Mouse (Mus musculus): Measurements from ENCODE around the gene Camta1. TPM values are rescaled to one million over a fixed set of nuclear protein-coding genes. Genes with fewer than 3 reads are reported as not detected.
A peak's percentile ranks its signal among the peaks of the same experiment; 100 is the strongest.
"Not testable (repeated sequence)": the region's sequence is repeated elsewhere in the genome, so short reads cannot be mapped to it uniquely, and the experiment has no call there.

Camta1 gene
- total RNA-seq, 4 experiments from 2014 or later = 236 to 299 (median 267) TPM

DNA sequence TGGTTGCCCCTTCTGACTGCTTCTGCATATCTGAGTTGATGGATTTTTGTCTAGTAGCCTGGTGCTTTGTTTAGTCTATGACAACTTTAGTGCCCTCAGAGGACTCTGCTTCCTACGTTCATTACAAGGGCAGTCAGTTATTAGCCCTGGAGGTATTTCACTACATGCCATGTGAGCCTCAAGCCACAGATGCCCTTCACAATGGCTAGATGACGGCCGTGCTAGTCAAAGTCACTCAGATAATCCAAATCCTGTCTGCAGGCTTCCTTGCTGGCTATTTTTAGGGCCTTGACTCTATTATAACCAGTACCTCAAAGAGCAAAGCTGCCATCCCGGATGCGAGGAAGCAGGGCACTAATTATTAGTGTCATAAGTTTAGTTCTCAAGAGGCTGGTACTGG is 778.6 kb downstream of the Camta1 start:
- no peak for DNase-seq (ENCODE audit: low spot score in 2 of 2)

DNA sequence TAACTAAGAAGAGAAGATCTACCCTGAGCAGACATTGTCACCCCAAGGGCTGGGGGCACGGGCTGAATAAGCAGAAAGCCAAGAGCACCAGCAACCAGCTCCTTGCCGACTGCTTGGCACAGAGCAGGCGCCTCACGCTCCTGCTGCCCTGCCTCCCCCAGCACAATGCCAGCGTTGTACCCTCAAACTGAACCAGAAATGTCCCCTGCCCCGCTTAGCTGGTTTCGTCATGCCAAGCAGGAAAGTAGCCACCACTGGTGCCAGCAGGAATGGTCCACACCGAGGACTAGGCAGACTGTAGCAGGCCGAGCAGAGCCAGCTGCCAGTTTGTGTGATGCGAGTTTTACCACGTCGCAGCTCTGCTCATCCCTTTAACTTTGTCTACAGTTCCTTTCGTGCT is 779.7 kb downstream of the Camta1 start:
- DNase-seq (ENCODE audit: low spot score in 2 of 2) = no peak

DNA sequence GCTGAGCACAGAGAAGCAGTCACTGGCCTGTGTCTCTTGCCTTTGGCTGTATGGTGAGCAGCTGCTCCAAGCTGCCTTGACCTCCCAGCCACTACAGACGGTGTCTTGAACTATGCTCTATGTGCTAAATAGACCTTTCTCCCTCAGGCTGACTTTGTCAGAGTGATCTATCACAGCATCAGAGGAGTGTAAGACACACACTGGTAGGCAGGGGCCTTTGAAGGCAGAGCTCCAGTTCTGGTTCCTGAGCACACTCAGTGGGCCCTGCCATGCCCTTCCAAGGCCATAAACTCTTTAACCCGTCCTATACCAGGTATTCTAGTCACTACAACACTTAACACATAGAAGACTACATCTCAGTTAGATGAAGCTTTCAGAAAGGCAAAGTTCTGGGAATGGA is 780.3 kb downstream of the Camta1 start:
- DNase-seq (ENCODE audit: low spot score in 2 of 2) = no peak

DNA sequence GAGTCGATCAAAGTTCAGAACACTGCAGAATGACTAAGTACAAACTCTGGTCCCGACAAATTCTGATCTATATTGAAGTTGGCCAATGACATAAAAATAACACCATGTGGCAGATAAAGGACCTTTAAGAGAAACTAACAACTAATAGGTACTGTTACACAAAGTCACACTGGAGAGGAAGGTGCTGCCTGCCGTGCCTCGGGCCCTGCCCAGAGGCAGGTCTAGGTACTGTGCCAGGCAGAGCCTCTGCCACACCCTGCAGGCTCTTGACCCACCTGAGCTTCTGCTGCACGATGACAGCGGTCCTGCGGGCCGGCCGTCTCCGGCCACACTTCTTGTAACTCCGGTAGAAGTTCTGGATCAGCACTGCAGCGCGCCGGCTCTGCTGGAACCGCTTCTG is 786.9 kb downstream of the Camta1 start:
- DNase-seq (ENCODE audit: low spot score in 2 of 2) = no peak

DNA sequence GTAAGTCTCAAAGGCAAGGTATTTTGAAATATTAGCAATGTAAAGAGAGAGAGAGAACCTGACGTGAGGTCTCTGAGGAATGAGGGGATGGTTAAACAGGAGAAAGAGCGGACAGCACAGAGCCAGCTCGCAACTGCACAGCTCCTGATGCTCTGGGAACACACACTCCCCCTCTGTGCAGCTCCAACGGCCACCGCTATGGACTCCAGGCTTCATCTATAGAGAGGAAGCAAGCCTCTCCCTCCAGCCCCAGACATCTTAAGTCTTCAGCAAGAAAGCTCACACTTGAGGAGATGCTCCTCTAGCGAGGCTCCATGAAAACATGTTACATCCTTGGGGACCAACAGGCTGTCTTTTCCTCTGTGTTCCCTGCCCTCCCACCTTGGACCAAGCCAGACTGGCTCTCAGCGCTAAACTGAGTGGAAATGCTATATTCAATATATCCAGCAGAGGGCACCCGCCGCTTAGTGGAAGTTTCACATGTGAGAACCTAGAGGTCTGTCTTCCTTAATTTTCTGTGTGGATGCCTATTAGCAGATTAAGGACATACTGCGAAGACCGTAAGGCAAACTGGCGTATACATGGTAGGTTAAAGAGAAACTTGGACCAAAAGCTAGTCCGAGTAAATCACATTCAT is 788.5 kb downstream of the Camta1 start:
- peak; percentile 64 to 79 for DNase-seq (ENCODE audit: low spot score in 2 of 2)

DNA sequence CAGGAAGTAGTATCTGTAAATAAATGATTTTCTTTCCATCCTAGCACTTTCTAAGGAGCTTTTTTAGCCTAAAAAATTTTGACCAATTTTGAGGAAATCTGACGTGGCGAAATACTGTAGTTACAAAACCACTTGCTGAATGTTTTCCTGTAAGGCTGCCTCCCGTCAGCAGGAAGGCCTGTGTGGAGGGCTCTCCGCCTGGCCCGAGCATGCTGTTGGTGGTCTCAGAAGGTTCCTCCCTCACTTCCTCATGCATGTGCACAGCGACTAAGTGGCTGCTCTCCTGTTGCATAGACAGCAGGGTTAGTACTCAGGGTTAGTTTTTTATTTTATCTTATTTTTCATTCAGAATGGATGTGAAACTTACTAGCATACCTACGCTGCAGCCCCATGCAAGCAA is 790.7 kb downstream of the Camta1 start:
- no peak for DNase-seq (ENCODE audit: low spot score in 2 of 2)

DNA sequence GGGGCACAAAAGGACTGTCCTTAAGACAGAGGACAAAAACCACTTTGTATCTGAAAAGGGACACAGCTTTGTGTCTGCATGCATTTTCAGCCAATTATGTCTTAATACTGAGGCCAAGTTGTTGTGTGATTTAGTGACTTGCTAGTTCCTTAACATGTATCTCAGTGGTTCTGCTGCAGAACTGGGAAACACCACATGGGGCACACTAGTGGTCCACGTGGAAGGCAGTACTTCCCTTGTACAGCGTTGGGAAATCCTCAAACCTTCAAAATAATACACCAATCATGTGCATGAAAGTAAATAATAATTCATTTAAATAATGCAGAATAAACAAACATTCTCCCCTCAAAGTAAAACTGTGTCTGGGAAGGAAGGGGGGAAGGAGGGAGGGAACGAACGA is 792.9 kb downstream of the Camta1 start:
- DNase-seq (ENCODE audit: low spot score in 2 of 2) = no peak

DNA sequence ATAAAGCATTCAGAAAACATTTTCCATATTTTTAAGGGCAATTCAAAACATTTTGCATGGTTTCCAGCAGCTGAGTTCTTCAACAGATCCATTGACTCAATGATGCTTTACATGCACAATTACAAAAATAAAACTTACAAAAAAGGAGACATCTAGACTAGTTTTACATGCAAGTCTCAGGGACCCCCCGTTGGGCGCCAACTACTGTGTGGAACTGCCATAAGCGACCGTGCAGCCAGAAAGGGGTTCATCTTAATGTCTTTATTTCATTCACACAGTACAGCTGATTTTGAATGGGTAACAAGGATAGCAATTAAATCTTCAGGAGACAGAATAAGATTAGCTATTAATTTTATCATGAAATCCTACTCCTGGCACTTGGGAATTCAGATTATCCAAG is 802.1 kb downstream of the Camta1 start:
- no peak for DNase-seq (ENCODE audit: low spot score in 2 of 2)

DNA sequence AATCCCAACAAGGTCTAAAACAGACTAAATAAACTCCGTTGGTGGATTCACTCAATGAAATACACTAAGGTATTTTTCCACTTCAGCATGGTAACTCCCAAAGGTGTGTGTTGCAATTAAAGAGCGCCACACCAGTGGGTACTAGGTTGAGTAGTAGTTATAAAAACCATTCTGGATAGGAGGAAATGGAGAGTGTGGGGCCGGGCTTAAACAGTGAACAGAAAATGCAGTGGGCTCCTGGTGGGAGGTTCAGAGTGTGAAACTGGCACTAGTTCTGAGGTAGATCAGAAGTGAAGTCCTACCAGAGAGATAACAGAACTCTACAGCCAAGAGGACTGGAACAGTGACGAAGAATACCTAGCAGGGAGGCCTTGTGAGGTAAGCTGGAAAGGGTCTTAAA is 803.0 kb downstream of the Camta1 start:
- DNase-seq (ENCODE audit: low spot score in 2 of 2) = no peak

DNA sequence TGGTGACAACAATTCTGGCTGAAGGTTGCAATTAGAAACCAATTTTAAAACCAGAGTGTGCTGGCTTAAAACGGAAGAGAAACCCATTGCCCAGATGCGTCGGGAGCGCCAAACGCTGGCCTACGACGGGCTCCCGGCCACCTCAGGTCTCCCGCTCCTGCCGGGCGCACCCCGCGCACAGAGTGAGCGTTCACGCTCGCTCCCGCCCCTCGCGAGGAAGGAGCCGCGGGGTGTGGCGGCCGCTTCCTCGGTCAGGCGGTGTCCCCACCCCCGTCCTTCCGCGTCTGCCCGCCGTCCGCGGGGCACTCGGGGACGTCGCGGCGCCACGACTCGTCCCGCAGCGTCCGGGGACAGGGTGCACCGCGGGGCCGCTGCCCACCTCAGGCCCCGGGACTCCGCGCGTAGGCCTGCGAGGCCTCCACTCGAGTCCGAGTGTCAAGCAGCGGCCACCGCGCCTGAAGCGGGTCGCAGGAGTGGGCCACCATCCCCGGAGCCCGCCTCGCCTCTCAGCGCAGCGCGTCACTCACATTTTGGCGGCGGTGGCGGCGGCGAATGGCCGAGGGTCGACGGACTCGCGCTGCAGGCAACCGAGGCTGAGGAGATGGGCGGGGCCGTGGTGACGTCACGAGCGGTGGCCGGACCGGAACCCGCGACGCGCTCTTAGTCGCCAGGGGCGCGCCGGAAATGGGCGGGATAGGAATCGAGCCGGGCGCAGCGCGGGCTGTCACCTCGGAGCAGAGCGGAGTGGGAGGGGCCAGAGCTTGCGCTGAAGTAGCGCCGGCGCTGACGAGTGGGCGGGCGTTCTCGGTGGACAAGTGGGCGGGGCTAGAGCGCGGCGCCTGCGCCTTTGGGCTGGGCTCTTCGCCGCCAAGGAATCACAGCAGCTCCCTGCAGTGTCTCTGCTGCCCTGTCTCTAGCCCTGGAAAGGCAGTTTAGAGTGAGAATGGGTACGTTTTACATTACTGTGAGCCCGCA is 804.0 kb downstream of the Camta1 start, which contains the start of gene Vamp3:
TSS of gene Vamp3 (minus strand) at position 617 of the 975 bp plus-strand sequence.
- peak; percentile 97 to 99 for DNase-seq (ENCODE audit: low spot score in 2 of 2)

DNA sequence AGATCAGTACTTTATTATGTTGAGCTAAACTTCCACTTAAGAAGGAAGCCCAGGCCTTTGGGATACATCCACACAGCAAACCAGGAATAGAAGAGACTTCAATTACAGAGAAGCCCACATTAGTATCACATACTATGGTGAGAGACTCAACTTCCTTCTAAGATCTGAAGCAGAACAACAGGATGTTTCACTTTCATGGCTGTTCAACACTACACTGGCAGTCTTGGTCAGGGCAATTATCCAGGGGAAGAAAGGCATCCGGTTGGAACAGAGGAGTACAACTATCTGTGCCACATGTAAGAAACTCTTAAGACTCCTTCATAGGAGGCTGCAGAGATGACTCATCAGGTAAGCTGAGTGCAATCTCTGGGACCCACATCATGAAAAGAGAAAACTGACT is 810.5 kb downstream of the Camta1 start:
- DNase-seq (ENCODE audit: low spot score in 2 of 2) = no peak

DNA sequence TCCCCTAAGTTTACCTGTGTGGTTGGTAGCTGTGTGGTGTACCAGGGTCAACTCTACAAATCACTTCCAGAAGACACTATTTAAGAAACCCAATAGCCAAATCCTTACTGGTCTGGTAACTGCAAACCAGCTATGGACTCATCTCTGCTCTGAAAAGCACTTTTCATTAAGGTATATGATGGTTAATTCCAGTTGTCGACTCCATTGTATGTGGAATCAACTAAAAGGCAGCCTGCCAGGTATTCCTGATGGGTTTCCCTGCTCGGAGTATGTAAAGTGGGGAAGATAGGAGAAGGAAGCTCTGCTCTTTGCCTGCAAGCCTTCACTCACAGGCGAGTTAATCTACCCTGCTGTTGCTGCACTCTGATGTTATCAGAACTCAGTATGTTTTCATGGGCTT is 815.2 kb downstream of the Camta1 start:
- no peak for DNase-seq (ENCODE audit: low spot score in 2 of 2)

DNA sequence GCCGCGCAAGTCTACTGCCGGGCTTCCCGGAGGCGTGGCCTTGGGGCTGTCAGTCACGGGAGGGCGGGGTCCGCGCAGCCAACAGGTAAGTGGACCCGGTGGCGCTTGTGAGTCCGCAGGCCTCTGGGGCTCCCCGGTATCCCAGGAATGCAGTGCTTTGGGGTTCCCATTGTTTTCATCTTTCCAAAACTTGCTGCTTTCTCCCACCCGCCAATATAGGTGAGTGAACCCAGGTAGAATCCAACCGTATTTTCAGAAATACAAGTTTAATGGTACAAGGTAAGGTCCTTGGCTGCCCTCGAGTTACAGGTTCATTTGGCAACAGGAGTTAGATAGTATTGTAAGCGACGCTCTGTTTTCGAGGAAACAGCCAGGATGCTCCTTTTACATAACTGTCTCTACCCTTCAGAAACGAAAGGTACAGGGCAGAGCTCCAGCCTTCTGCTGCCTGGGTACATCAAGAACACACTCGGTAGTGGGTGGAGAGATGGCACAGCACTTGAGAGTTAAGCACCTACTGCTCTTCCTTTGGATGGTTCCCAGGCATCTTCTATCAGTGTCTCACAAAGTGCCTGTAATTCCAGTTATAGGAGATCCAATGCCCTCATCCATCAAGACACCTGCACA is 816.6 kb downstream of the Camta1 start:
- peak; percentile 41 to 45 for DNase-seq (ENCODE audit: low spot score in 2 of 2)

DNA sequence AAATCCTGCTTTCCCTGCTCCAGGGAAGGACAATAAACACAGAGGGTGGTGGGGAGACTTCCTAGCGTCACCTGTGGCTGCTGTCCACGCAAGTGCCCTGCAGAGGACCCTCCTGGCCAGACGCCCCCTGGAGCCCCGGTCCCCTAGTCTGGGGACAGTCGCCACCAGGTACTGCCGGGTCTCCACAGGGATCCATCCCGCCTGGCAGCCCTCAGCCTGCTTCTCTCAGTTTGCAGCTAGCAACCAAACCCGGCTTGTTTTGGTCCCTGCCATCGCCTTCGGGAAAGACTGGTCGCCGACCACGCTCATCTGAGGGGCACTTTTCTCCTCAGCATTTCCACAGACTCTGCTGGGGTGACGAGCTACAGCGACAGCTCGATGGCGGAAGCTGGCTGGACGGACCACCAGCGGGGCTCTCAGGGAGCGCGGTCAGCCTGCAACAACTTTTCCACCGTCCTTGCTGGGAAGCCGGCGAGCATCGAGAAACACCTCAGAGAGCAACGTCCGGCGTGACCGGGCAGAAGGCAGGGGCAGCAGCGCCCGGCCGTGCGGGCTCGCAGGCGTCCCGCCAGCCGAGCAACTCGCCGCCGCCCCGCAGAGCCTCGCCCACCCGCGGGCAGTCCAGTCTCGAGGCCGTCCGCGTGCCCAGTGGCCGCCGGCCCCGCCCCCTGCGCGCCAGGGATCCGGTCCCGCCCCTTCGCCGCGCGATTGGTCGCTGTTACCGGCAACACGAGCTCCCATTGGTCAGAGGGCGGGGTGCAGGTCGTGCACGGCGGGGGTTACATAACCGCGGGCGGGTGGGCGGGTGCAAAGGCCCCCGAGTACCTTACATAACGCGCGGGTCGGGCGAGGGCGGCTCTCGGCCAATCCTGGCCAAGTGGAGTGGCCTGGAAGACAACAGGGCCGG is 817.4 kb downstream of the Camta1 start, which contains the start of gene Per3:
TSS of gene Per3 (minus strand) at position 629 of the 907 bp plus-strand sequence.
- peak; percentile 95 to 97 for DNase-seq (ENCODE audit: low spot score in 2 of 2)

DNA sequence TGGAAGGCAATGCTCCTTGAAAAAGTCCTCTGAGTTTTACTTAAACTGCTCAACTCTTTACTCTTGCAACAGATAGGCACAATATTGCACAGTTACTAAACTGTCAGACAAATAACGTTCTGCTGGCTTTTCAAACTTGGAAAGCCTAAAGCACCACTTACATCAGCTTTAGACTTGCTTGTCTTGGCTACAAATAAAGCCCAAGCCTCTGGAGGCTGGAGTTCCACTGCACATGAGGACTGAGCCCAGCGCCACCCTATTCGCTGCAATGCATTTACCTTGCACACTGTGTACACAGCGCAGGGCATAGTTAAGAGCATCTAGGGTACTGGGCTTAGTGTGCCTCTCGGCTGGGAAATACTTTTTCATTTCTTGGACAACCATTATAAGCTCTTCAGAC is 818.4 kb downstream of the Camta1 start:
- no peak for DNase-seq (ENCODE audit: low spot score in 2 of 2)

DNA sequence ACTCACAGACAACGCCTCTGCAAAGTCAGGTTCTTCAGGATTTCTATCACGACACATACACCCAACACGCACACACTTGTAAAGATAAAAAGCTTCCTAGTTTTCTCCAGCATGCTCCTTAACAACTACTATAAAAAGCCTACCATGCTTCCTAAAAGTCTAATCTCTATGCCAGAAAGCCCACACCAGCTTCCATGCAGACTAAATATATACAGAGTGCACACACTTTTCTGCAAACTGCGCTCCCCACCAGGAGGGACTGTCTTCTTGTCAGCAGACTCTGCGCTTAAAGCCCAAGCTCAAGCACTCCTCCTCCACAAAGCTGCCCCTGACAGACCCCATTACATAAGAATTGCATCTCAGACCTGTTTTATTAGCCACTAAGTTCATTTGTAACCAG is 820.2 kb downstream of the Camta1 start:
- DNase-seq (ENCODE audit: low spot score in 2 of 2) = no peak

DNA sequence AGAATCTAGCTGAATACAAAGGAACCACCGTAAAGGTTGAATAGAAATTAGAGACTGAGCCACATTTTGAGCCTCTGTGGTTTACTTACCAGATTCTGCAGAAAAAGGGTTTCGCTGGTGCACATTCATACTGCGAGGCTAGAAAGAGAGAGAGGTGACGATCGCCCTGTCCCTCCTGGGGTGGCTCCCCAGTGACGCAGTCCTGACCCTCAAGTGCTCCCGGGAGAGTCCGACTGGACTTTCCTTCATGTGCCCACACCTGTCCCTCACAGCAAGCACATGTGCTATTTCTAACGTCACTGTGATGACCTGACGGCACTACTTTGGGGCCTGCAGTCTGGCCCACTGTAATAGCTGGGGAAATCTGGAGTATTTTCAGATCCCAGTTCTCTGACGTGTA is 823.9 kb downstream of the Camta1 start:
- DNase-seq (ENCODE audit: low spot score in 2 of 2) = no peak

DNA sequence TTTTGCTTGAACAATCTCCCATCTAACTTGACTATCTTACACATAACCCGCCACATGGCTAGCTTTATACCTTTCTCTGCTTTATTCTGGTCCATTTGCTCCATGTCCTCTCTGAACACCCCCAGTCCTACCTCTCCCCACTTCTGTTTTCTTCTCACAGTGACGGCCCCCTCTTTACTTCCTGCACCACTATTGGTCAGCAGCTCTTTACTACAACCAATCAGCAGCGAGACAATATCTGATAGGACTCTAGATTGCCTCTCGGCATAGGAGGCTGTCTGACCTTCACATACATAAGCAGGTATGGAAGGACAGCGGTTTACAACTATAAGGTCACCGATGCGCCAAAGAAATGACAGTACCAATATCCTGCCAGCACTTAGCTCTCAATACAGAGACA is 825.2 kb downstream of the Camta1 start:
- no peak for DNase-seq (ENCODE audit: low spot score in 2 of 2)

DNA sequence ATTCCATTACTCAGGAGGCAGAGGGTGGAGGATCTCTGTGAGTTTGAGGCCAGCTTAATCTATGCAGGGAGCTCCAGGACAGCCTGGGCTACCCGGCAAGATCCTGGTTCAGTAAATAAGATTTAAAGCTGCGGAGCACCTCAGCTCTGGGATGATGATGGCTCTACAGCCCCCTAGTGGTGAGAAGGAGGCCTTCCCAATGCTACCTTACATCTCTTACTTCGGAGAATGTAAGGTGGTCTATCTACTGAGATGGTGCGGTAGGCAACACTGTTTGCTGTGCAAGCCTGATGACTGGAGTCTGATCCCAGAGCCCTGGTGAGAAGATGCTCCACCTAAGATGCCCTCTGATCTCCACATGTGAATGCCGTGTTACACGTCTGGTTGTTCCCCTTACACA is 834.7 kb downstream of the Camta1 start:
- DNase-seq (ENCODE audit: low spot score in 2 of 2) = no peak

DNA sequence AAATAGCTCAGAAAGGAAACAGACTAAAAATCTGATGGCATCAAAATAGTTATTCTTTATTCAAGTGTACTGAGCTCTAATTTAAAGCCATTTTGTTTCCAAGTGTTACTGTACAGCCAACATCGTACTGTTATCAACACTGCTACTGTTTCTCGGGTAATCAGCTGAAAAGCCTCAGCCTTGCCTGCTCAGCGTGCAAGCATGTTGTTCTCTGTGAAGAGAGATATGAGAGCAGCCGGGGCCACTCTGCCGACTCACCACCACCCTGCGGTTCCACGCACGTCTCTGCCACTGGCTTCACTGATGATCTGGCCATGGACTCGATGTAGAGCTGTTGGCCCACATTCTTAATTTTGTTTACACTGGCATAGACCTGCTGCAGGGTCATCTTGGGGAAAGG is 837.5 kb downstream of the Camta1 start:
- DNase-seq (ENCODE audit: low spot score in 2 of 2) = no peak

DNA sequence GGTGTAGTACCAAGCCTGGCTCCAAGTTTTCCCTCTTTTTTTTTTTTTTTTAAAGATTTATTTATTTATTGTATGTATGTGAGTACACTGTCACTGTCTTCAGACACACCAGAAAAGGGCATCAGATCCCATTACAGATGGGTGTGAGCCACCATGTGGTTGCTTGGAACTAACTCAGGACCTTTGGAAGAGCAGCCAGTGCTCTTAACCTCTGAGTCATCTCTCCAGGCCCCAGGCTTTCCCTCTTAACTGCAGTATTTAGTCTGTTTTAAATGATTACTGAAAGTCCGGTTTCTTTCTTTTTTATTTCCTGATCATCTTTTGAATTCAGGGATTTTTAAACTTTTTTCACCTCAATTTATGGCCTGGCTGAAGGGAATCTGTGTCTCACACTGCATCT is 844.3 kb downstream of the Camta1 start:
- DNase-seq (ENCODE audit: low spot score in 2 of 2) = not testable (repeated sequence)
